Mouse (Mus musculus): ENCODE measurements around the gene Flt1. TPM values are rescaled to one million over a fixed set of nuclear protein-coding genes. Genes with fewer than 3 reads are reported as not detected.

The Flt1 gene
- total and polyA plus RNA-seq, 3 experiments = 0.03 to 0.08 TPM; not detected in 1

- TF ChIP-seq CHD1 (IDR thresholded peaks at IDR 0.05; ENCODE audit: low read depth, low read length) (no peak), POLR2AphosphoS5 (IDR thresholded peaks at IDR 0.05; ENCODE audit: borderline replicate concordance, low read depth, low read length) (no peak)
Measured at GRCm38 (mm10) chr5:147702423-147702822, 23.4 kb downstream of the Flt1 start (continued).

GRCm38 (mm10) chr5:147701024-147701423 lies 24.8 kb downstream of the Flt1 start:
- DNase-seq (ENCODE audit: low read depth, low spot score) = no peak
- Histone ChIP-seq H3K4me3 (ENCODE audit: control insufficient read depth in 1 of 2, insufficient read depth in 1 of 2, low read depth in 2 of 2, low read length in 2 of 2) (no peak overlapping the region), H3K9ac (ENCODE audit: control insufficient read depth, low read depth, low read length, poor library complexity, severe bottlenecking) (no peak overlapping the region)

GRCm38 (mm10) chr5:147698044-147698443 lies 27.8 kb downstream of the Flt1 start:
- H3K9me3 ChIP-seq (replicated peaks; ENCODE audit: insufficient read depth, low read length) = no peaks in the 10 kb centered on the region
- no peaks in the 10 kb centered on the region for H3K79me2 ChIP-seq (ENCODE audit: control insufficient read depth, insufficient read depth, low read length, poor library complexity)
- DNase-seq (ENCODE audit: low read depth, low spot score) = peak; percentile 57
- no peaks in the 10 kb centered on the region for H3K27me3 ChIP-seq (ENCODE audit: control insufficient read depth in 1 of 2, insufficient read depth in 2 of 2, low read length in 2 of 2)
- H3K4me1 ChIP-seq (ENCODE audit: control insufficient read depth in 1 of 2, insufficient read depth in 2 of 2, low read length in 2 of 2) = no peaks in the 10 kb centered on the region
- H3K36me3 ChIP-seq (ENCODE audit: control insufficient read depth in 1 of 2, insufficient read depth in 2 of 2, low read length in 2 of 2) = no peaks in the 10 kb centered on the region
- H3K9ac ChIP-seq (ENCODE audit: control insufficient read depth, low read depth, low read length, poor library complexity, severe bottlenecking) = no peak overlapping the region
- TF ChIP-seq ETS1 (IDR thresholded peaks at IDR 0.05; ENCODE audit: low read depth, low read length) (0 out of 2 replicates have a peak, but pooled peaks have one; percentile 25), UBTF (IDR thresholded peaks at IDR 0.05; ENCODE audit: borderline replicate concordance, insufficient read depth, low read depth, low read length) (no peak)
- no peak overlapping the region for H3K27ac ChIP-seq (ENCODE audit: control insufficient read depth, low read depth, low read length)
- H3K4me3 ChIP-seq (ENCODE audit: control insufficient read depth in 1 of 2, insufficient read depth in 1 of 2, low read depth in 2 of 2, low read length in 2 of 2) = peak overlapping the region; percentile 41 to 66

More at GRCm38 (mm10) chr5:147701024-147701423, 24.8 kb downstream of the Flt1 start:
- TF ChIP-seq POLR2AphosphoS5 (IDR thresholded peaks at IDR 0.05; ENCODE audit: borderline replicate concordance, low read depth, low read length) = no peak
- no peak for TF ChIP-seq BHLHE40 (IDR thresholded peaks at IDR 0.05; ENCODE audit: borderline replicate concordance, low read depth, low read length)
- no peak for TF ChIP-seq SMC3 (IDR thresholded peaks at IDR 0.05; ENCODE audit: low read depth, low read length)
- no peak for TF ChIP-seq CHD2 (IDR thresholded peaks at IDR 0.05; ENCODE audit: low read length)
- no peak for TF ChIP-seq RAD21 (IDR thresholded peaks at IDR 0.05; ENCODE audit: low read depth, low read length)
- no peak for TF ChIP-seq HCFC1 (IDR thresholded peaks at IDR 0.05; ENCODE audit: low read depth, low read length)
- Histone ChIP-seq H3K9me3 (replicated peaks; ENCODE audit: insufficient read depth, low read length) (no peaks in the 10 kb centered on the region), H3K79me2 (ENCODE audit: control insufficient read depth, insufficient read depth, low read length, poor library complexity) (no peaks in the 10 kb centered on the region), H3K27ac (ENCODE audit: control insufficient read depth, low read depth, low read length) (no peak overlapping the region), H3K27me3 (ENCODE audit: control insufficient read depth in 1 of 2, insufficient read depth in 2 of 2, low read length in 2 of 2) (no peaks in the 10 kb centered on the region), H3K36me3 (ENCODE audit: control insufficient read depth in 1 of 2, insufficient read depth in 2 of 2, low read length in 2 of 2) (no peaks in the 10 kb centered on the region), H3K4me1 (ENCODE audit: control insufficient read depth in 1 of 2, insufficient read depth in 2 of 2, low read length in 2 of 2) (no peaks in the 10 kb centered on the region)

DNA sequence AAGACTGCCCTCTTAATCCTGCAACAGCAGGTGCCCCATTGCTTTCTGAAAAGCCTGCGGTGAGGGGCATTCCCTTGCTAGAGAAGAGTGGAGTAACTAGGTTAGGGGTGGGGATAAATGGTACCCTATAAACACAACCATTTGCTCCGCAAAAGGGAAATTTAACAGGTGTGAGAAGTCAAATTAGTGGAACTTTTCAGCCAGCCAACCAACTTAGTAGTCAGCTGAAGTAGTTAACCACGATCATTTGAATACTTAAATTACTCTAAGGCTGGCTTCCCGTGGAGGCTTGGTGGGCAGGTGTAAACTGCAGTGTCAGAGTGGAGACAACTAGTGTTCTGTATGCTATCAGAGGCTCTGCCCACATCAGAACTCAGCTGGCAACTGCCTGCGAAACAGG lies 28.6 kb downstream of the Flt1 start:
- Histone ChIP-seq H3K36me3 (ENCODE audit: control insufficient read depth in 1 of 2, insufficient read depth in 2 of 2, low read length in 2 of 2) (no peaks in the 10 kb centered on the region), H3K9ac (ENCODE audit: control insufficient read depth, low read depth, low read length, poor library complexity, severe bottlenecking) (no peak overlapping the region), H3K27ac (ENCODE audit: control insufficient read depth, low read depth, low read length) (no peak overlapping the region), H3K9me3 (replicated peaks; ENCODE audit: insufficient read depth, low read length) (no peaks in the 10 kb centered on the region), H3K27me3 (ENCODE audit: control insufficient read depth in 1 of 2, insufficient read depth in 2 of 2, low read length in 2 of 2) (no peaks in the 10 kb centered on the region), H3K4me1 (ENCODE audit: control insufficient read depth in 1 of 2, insufficient read depth in 2 of 2, low read length in 2 of 2) (no peaks in the 10 kb centered on the region), H3K4me3 (ENCODE audit: control insufficient read depth in 1 of 2, insufficient read depth in 1 of 2, low read depth in 2 of 2, low read length in 2 of 2) (peak overlapping the region in 1 of 2 experiments; percentile 66; a peak in 1 of 4 replicates), H3K79me2 (ENCODE audit: control insufficient read depth, insufficient read depth, low read length, poor library complexity) (no peaks in the 10 kb centered on the region)
- no peak for DNase-seq (ENCODE audit: low read depth, low spot score)
- no peak for TF ChIP-seq HCFC1 (IDR thresholded peaks at IDR 0.05; ENCODE audit: low read depth, low read length)
- no peak for TF ChIP-seq E2F4 (IDR thresholded peaks at IDR 0.05; ENCODE audit: borderline replicate concordance, low read depth, low read length)
- no peak for TF ChIP-seq SIN3A (IDR thresholded peaks at IDR 0.05; ENCODE audit: low read length)

Data from MEL (cell line).